Mouse (Mus musculus): ENCODE measurements around the gene Rps27. TPM values are rescaled to one million over a fixed set of nuclear protein-coding genes. Genes with fewer than 3 reads are reported as not detected.

Gene Rps27
- total and polyA plus RNA-seq, 3 experiments, result 1,222 to 3,858 (median 2,224) TPM

DNA sequence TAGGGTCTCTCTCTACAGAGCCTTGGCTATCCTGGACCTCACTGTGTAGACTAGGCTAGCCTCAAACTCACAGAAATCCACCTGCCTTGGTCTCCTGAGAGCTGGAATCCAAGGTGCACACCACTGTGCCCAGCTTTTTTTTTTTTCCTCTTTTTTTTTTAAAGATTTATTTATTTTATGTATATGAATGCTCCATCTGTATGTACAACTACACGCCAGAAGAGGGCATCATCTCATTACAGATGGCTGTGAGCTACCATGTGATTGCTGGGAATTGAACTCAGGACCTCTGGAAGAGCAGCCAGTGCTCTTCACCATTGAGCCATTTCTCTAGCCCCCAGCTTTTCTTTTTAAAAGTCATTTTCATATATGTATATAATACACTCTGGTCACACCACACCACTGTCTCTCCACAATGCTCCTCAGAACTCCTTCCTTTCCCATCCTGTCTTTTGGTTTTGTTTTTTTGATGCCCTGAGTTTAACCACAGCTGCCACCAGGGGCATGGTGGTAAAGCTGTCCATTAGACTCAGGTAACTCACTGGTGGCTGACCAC, 2.5 kb upstream of the Rps27 start:
- peak; percentile 57 for TF ChIP-seq RAD21 (IDR thresholded peaks at IDR 0.05; ENCODE audit: low read depth, low read length)
- no peak for TF ChIP-seq USF2 (conservative IDR thresholded peaks at IDR 0.05; ENCODE audit: low read depth, low read length)
- TF ChIP-seq CTCF (conservative IDR thresholded peaks at IDR 0.05 in 1 of 2, IDR thresholded peaks at IDR 0.05 in 1 of 2; ENCODE audit: low read depth in 2 of 2, low read length in 2 of 2), result peak in 1 of 2 experiments; percentile 56; a peak in 2 of 4 replicates
- TF ChIP-seq MAZ (IDR thresholded peaks at IDR 0.05; ENCODE audit: low read depth, low read length), result no peak
- peak; percentile 41 for TF ChIP-seq SMC3 (IDR thresholded peaks at IDR 0.05; ENCODE audit: low read depth, low read length)
- TF ChIP-seq GABPA (IDR thresholded peaks at IDR 0.05; ENCODE audit: insufficient replicate concordance, low read depth, low read length), result no peak
- peak; percentile 85 for TF ChIP-seq MYC (IDR thresholded peaks at IDR 0.05; ENCODE audit: low read depth, low read length)
- no peak for TF ChIP-seq TBP (conservative IDR thresholded peaks at IDR 0.05; ENCODE audit: low read depth, low read length)
- TF ChIP-seq EP300 (IDR thresholded peaks at IDR 0.05; ENCODE audit: low read length), result no peak
- peak; percentile 51 for TF ChIP-seq ZNF384 (IDR thresholded peaks at IDR 0.05; ENCODE audit: low read depth, low read length)
- H3K9me3 ChIP-seq (replicated peaks; ENCODE audit: low read length), result no peaks in the 10 kb centered on the region
- peaks cover 4 to 24% of the 10 kb centered on the region in 2 experiments; a peak in 3 of 4 replicates for H3K4me1 ChIP-seq (ENCODE audit: control insufficient read depth in 1 of 2, insufficient read depth in 2 of 2)
- dilution Hi-C loops (cut with MboI; ENCODE audit: extremely low pct_ligation_motif_present, extremely low pct_unique_long_range_greater_than_20kb, low sequenced_read_pairs) (no loop called here), in situ Hi-C loops (cut with MboI; ENCODE audit: low pct_ligation_motif_present, low pct_unique_long_range_greater_than_20kb, low sequenced_read_pairs) (no loop called here)
- H3K27ac ChIP-seq (ENCODE audit: insufficient read depth, low read depth), result no peak overlapping the region
- no peaks in the 10 kb centered on the region for H3K27me3 ChIP-seq (replicated peaks)
- no peak overlapping the region for H3K9ac ChIP-seq (ENCODE audit: insufficient read depth, low read depth)
- H3K4me3 ChIP-seq (replicated peaks in 1 of 3; ENCODE audit: low read depth in 2 of 3, low read length in 2 of 3, poor library complexity in 1 of 3), result no peak overlapping the region
- H3K79me2 ChIP-seq (replicated peaks; ENCODE audit: control insufficient read depth, extremely low read depth, insufficient read depth, poor library complexity, severe bottlenecking), result peaks cover 23% of the 10 kb centered on the region
- H3K36me3 ChIP-seq (replicated peaks in 1 of 2; ENCODE audit: control insufficient read depth in 1 of 2, insufficient read depth in 1 of 2, low read length in 1 of 2), result peaks cover 12 to 19% of the 10 kb centered on the region in 2 experiments
- DNase-seq (ENCODE audit: extremely low read depth), result no peak
- no peak overlapping the region for H3K4me2 ChIP-seq (ENCODE audit: insufficient read depth, low read depth, poor library complexity, severe bottlenecking)

DNA sequence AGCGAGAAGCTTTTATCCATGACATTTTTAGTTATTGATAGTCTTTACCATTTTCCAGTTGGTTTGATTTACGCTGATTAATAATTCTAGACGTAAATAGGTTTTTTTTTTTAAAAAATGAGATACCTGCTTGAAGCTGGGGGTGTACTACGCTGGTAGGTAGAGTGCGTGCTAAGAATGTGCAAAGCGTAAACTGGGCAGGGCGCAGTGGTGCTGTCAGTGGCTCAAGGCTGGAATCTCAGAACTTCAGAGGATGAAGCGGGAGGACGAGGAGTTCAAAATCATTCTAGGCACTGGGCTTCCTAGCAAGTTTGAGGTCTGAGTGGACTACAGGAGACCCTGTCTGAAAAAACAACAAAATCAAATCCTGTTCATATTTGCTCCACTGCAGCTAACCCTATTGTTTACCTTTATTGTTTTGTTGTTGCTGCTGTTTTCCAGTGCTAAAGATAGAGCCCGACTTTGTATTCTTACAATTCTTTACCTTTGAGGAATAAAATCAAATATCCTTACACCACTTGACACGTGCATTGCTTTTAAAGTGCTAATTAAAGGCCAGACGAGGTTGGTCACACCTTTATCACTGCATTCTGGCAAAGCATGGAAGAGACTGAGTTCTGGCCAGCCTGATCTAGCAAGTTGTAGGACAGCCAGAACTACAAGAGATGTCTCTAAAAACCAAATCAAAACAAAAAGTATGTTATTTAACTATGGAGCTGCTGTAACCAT, 669 bp upstream of the Rps27 start:
- Histone ChIP-seq H3K27ac (ENCODE audit: insufficient read depth, low read depth) (no peak overlapping the region), H3K4me3 (replicated peaks in 1 of 3; ENCODE audit: low read depth in 2 of 3, low read length in 2 of 3, poor library complexity in 1 of 3) (peak overlapping the region; percentile 62 to 69 (median 66)), H3K4me2 (ENCODE audit: insufficient read depth, low read depth, poor library complexity, severe bottlenecking) (peak overlapping the region; percentile 99), H3K27me3 (replicated peaks) (no peaks in the 10 kb centered on the region), H3K9ac (ENCODE audit: insufficient read depth, low read depth) (peak overlapping the region; percentile 75), H3K9me3 (replicated peaks; ENCODE audit: low read length) (no peaks in the 10 kb centered on the region), H3K36me3 (replicated peaks in 1 of 2; ENCODE audit: control insufficient read depth in 1 of 2, insufficient read depth in 1 of 2, low read length in 1 of 2) (peaks cover 23 to 34% of the 10 kb centered on the region in 2 experiments), H3K79me2 (replicated peaks; ENCODE audit: control insufficient read depth, extremely low read depth, insufficient read depth, poor library complexity, severe bottlenecking) (peaks cover 35% of the 10 kb centered on the region), H3K4me1 (ENCODE audit: control insufficient read depth in 1 of 2, insufficient read depth in 2 of 2) (peaks cover 0 to 28% of the 10 kb centered on the region in 2 experiments; a peak in 2 of 4 replicates)
- DNase-seq (ENCODE audit: extremely low read depth), result no peak
- dilution Hi-C loops (cut with MboI; ENCODE audit: extremely low pct_ligation_motif_present, extremely low pct_unique_long_range_greater_than_20kb, low sequenced_read_pairs) (no loop called here), in situ Hi-C loops (cut with MboI; ENCODE audit: low pct_ligation_motif_present, low pct_unique_long_range_greater_than_20kb, low sequenced_read_pairs) (no loop called here)
- no peak for TF ChIP-seq MAX (IDR thresholded peaks at IDR 0.05; ENCODE audit: low read length)
- peak; percentile 38; the same call in 1 of the 2 replicates for TF ChIP-seq ZNF384 (IDR thresholded peaks at IDR 0.05; ENCODE audit: low read depth, low read length)
- 0 out of 2 replicates have a peak, but pooled peaks have one; percentile 3 for TF ChIP-seq SIN3A (IDR thresholded peaks at IDR 0.05; ENCODE audit: low read length)
